Mouse (Mus musculus) liver, embryonic 14.5 days (tissue): ENCODE results near the gene Ranbp1.

ENCODE experiments used
- CTCF ChIP-seq: IDR thresholded peaks from 2 replicates; pipeline ENCODE4 v1.5.1; 2016; ENCODE audit warnings: antibody characterized with exemption, low read depth, control low read depth
- EP300 ChIP-seq: IDR thresholded peaks from 2 replicates; pipeline ENCODE4 v1.6.1; 2016; ENCODE audit warnings: antibody characterized with exemption, low read depth

DNA sequence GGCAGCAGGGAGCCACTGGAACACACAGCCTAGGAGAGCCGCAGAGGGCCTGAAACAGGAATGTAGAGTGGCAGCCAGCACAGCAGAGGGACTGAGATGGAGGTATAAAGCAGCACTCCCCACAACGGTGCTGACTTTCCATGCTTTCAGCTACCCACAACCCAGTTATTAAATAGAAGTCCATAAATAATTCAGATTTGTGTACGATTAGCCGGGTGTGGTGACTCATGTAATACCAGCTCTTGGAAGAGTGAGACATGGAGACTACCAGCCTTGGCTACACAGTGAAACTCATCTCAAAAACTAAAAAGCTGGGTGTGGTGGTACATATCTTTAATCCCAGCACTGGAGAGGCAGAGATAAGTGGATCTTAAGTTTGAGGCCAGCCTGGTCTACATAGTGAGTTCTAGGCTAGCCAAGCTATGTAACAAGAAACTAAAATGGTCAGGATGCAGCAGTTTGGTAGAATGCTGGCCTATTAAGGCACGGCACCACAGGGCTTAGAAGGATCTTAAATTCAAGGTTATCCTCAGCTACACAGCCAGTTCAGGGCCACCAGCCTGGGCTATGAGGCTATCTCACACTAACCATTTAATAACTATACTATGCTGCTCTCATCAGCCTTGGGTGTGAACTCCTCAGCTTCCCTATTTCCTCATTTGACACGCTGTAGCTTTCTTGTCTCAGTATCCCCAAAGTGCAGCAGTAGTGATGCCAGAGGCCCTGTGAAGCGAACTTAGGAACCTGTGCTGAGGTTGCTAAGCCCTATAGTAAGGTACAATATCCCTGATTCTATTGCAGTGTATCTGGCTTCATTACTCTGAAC lies 11.6 kb downstream of the Ranbp1 start:
- TF ChIP-seq CTCF: no peak
- TF ChIP-seq EP300: no peak
